Mouse (Mus musculus): Measurements from ENCODE around the gene Kcnj3. TPM values are rescaled to one million over a fixed set of nuclear protein-coding genes. Genes with fewer than 3 reads are reported as not detected.

Kcnj3 gene
- polyA plus RNA-seq, 1 experiment, result 0.06 TPM

DNA sequence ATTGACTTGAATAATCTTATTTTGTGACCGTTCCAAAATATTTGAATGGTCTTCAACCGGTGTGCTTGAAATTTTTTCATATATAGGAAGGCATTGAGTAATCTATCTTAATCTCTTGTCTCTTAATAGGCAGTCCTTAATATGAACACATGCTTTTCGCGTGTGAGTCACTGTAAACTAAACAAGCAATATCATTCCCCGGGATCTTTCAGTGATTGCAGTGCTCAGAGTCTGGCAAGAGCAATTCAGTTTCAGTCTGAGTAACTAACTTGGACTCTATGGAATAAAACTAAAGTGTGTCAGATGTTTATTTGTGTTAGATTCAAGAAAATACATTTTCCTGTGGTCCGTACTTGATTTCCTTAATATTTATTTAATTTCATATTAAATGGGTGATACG, 133.5 kb downstream of the Kcnj3 start:
- DNase-seq (ENCODE audit: low read depth in 1 of 2, low spot score in 2 of 2), result no peak
- WGBS, result 91% methylated on average over 7 of the region's 7 CpGs
- H3K27me3 ChIP-seq (ENCODE audit: control insufficient read depth, insufficient read depth, low read length), result no peaks in the 10 kb centered on the region
- TF ChIP-seq CTCF (IDR thresholded peaks at IDR 0.05; ENCODE audit: extremely low read depth, insufficient read depth, insufficient read length, insufficient replicate concordance) (no peak), POLR2A (IDR thresholded peaks at IDR 0.05; ENCODE audit: low read depth, low read length) (no peak)
- H3K36me3 ChIP-seq (ENCODE audit: control insufficient read depth, insufficient read depth, low read length), result no peaks in the 10 kb centered on the region
- no peak overlapping the region for H3K27ac ChIP-seq (ENCODE audit: insufficient read depth, low read length)
- no peaks in the 10 kb centered on the region for H3K4me1 ChIP-seq (ENCODE audit: control insufficient read depth, insufficient read depth, insufficient read length)
- no peak overlapping the region for H3K4me3 ChIP-seq (ENCODE audit: extremely low read depth, insufficient read depth, insufficient read length)

DNA sequence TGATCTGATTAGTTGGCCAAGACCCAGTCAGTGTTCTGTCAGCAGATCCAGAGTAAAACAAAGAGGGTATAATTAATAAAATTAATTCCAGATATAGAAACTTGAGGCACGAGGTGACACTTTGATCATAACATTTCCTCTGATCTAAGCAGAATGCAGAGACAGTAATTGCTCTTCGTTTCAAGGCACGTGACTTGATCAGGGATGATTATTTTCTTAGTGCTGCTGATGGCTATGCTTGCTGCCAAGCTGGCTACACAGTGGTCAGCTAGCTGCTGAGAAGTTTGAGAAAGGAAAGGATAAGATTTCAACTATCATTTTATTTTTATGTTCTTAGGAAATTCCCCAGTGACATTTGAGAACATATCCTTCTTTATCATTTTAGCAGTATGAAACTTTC, 135.7 kb downstream of the Kcnj3 start:
- DNase-seq (ENCODE audit: low read depth in 1 of 2, low spot score in 2 of 2), result no peak
- Histone ChIP-seq H3K4me3 (ENCODE audit: extremely low read depth, insufficient read depth, insufficient read length) (no peak overlapping the region), H3K27me3 (ENCODE audit: control insufficient read depth, insufficient read depth, low read length) (no peaks in the 10 kb centered on the region), H3K27ac (ENCODE audit: insufficient read depth, low read length) (no peak overlapping the region), H3K36me3 (ENCODE audit: control insufficient read depth, insufficient read depth, low read length) (no peaks in the 10 kb centered on the region), H3K4me1 (ENCODE audit: control insufficient read depth, insufficient read depth, insufficient read length) (no peaks in the 10 kb centered on the region)
- TF ChIP-seq POLR2A (IDR thresholded peaks at IDR 0.05; ENCODE audit: low read depth, low read length) (no peak), CTCF (IDR thresholded peaks at IDR 0.05; ENCODE audit: extremely low read depth, insufficient read depth, insufficient read length, insufficient replicate concordance) (no peak)
- 80% methylated on average over 3 of the region's 3 CpGs for WGBS

- no peak for DNase-seq (ENCODE audit: low read depth in 1 of 2, low spot score in 2 of 2)
- Histone ChIP-seq H3K36me3 (ENCODE audit: control insufficient read depth, insufficient read depth, low read length) (no peaks in the 10 kb centered on the region), H3K4me1 (ENCODE audit: control insufficient read depth, insufficient read depth, insufficient read length) (no peaks in the 10 kb centered on the region), H3K4me3 (ENCODE audit: extremely low read depth, insufficient read depth, insufficient read length) (no peak overlapping the region), H3K27ac (ENCODE audit: insufficient read depth, low read length) (no peak overlapping the region), H3K27me3 (ENCODE audit: control insufficient read depth, insufficient read depth, low read length) (no peaks in the 10 kb centered on the region)
- no peak for TF ChIP-seq CTCF (IDR thresholded peaks at IDR 0.05; ENCODE audit: extremely low read depth, insufficient read depth, insufficient read length, insufficient replicate concordance)
- no peak for TF ChIP-seq POLR2A (IDR thresholded peaks at IDR 0.05; ENCODE audit: low read depth, low read length)
- WGBS, result 77% methylated on average over 2 of the region's 2 CpGs
Measured at GRCm38 (mm10) chr2:55580286-55580685, 144.5 kb downstream of the Kcnj3 start.

DNA sequence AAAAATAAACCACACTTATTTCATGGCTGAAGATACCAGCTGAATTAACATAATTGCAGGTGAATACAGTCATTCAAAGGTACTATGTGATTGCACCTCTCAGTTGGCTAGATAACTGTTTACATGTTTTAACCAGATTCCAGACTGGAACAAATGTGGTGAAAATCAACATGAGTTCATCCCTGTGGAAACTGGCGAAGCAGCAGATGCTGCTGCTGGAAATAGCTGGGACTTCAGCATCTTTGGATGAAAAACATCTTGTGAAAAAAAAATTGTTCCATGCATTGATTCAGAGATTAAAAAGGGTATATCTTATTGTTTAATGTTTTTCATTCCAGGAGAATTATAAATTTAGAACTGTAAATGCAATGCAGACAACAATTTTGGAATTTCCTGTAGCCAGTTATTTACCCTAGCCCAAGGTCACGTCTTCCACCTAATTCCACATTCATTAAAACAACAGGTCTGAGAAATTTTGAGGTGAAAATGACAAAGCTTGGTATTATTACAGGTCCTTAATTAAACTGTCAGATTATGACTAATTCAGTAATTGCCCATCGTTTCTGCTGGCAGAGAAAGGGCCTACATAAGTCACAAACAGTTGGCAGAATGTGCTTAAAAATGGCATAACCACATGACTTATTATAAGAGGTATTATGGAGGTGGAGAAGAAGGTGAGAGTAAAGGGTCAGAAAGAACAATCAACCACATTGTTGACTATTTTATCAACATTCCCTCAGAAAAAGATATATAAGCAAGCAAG, 155.6 kb downstream of the Kcnj3 start:
- H3K27ac ChIP-seq (ENCODE audit: insufficient read depth, low read length), result no peak overlapping the region
- no peak for DNase-seq (ENCODE audit: low read depth in 1 of 2, low spot score in 2 of 2)
- TF ChIP-seq CTCF (IDR thresholded peaks at IDR 0.05; ENCODE audit: extremely low read depth, insufficient read depth, insufficient read length, insufficient replicate concordance) (no peak), POLR2A (IDR thresholded peaks at IDR 0.05; ENCODE audit: low read depth, low read length) (no peak)
- no peak overlapping the region for H3K4me3 ChIP-seq (ENCODE audit: extremely low read depth, insufficient read depth, insufficient read length)
- WGBS, result 69% methylated on average over 3 of the region's 3 CpGs
- H3K4me1 ChIP-seq (ENCODE audit: control insufficient read depth, insufficient read depth, insufficient read length), result no peaks in the 10 kb centered on the region
- H3K27me3 ChIP-seq (ENCODE audit: control insufficient read depth, insufficient read depth, low read length), result no peaks in the 10 kb centered on the region
- no peaks in the 10 kb centered on the region for H3K36me3 ChIP-seq (ENCODE audit: control insufficient read depth, insufficient read depth, low read length)
